Mouse (Mus musculus): ENCODE results near the gene Hpd.

The Hpd gene

GRCm38 (mm10) chr5:123134186-123134874 is 48.2 kb downstream of the Hpd start:
- DNase-seq, result peak; percentile 78 to 79

GRCm38 (mm10) chr5:123133784-123134143 is 48.8 kb downstream of the Hpd start:
- DNase-seq, result no peak

GRCm38 (mm10) chr5:123133083-123133783 is 49.3 kb downstream of the Hpd start:
- peak; percentile 81 to 88 for DNase-seq

- peak; percentile 79 to 94 for DNase-seq
Observed at GRCm38 (mm10) chr5:123132308-123133071, 50.0 kb downstream of the Hpd start, which contains the start of gene Rhof. TSS of gene Rhof (minus strand) at chr5:123132692.

- DNase-seq, result no peak
Observed at GRCm38 (mm10) chr5:123130814-123131148, 51.7 kb downstream of the Hpd start.

GRCm38 (mm10) chr5:123130030-123130813 is 52.3 kb downstream of the Hpd start:
- no peak for DNase-seq

- DNase-seq, result no peak
Observed at GRCm38 (mm10) chr5:123129170-123129757, 53.3 kb downstream of the Hpd start.

- no peak for DNase-seq
Observed at GRCm38 (mm10) chr5:123128426-123129169, 53.9 kb downstream of the Hpd start.

GRCm38 (mm10) chr5:123127031-123127430 is 55.5 kb downstream of the Hpd start:
- DNase-seq, result no peak

- peak in 1 of 2 experiments; percentile 46 for DNase-seq
Observed at GRCm38 (mm10) chr5:123125638-123126406, 56.7 kb downstream of the Hpd start.

GRCm38 (mm10) chr5:123125105-123125504 is 57.4 kb downstream of the Hpd start:
- no peak for DNase-seq

- no peak for DNase-seq
Observed at GRCm38 (mm10) chr5:123122181-123122580, 60.3 kb downstream of the Hpd start.

Data from kidney, postnatal 36 days (tissue).